Mouse (Mus musculus): ENCODE data around the gene Rgs7bp.

- TF ChIP-seq CTCF (IDR thresholded peaks at IDR 0.05; ENCODE audit: low read depth) (no peak), EP300 (IDR thresholded peaks at IDR 0.05; ENCODE audit: low read depth) (no peak)
These were observed 51.9 kb downstream of the Rgs7bp start for GRCm38 (mm10) chr13:105002831-105003157.

Data from liver, postnatal 0 days (tissue).